Mouse (Mus musculus) forebrain, embryonic 10.5 days (tissue): Measurements from ENCODE around the gene Ripor2. TPM values are rescaled to one million over a fixed set of nuclear protein-coding genes. Genes with fewer than 3 reads are reported as not detected.
A peak's percentile ranks its signal among the peaks of the same experiment; 100 is the strongest.

Experiments
- DNase-seq: peaks from one replicate; pipeline ENCODE4 v3.0.0-alpha.2; 2017; ENCODE audit warnings: low spot score; ENCODE audit errors: extremely low spot score
- H3K27ac ChIP-seq: fragments of 300-500 bp; sonication (generic); 2 replicates; pipeline ENCODE4 v1.5.1; 2016; ENCODE audit warnings: mild to moderate bottlenecking
- H3K27me3 ChIP-seq: fragments of 300-500 bp; sonication (generic); 2 replicates; pipeline ENCODE4 v1.6.1; 2016; ENCODE audit warnings: mild to moderate bottlenecking; ENCODE audit not compliant: poor library complexity, severe bottlenecking
- H3K36me3 ChIP-seq: fragments of 300-500 bp; sonication (generic); replicated peaks from 2 replicates; pipeline ENCODE4 v1.6.1; 2016; ENCODE audit warnings: mild to moderate bottlenecking, moderate library complexity
- H3K4me1 ChIP-seq: fragments of 300-500 bp; sonication (generic); 2 replicates; pipeline ENCODE4 v1.6.1; 2016
- H3K4me3 ChIP-seq: fragments of 300-500 bp; sonication (generic); 2 replicates; pipeline ENCODE4 v1.5.1; 2016; ENCODE audit warnings: mild to moderate bottlenecking, moderate library complexity
- H3K9me3 ChIP-seq: fragments of 300-500 bp; sonication (generic); 2 replicates; pipeline ENCODE4 v1.6.1; 2016; ENCODE audit warnings: mild to moderate bottlenecking, moderate library complexity
- WGBS: fragments of 180-500 bp; shearing (Covaris S2); methylation state at CpG from one replicate; pipeline ENCODE4 v1.1.7; 2016; 5-methylcytosine and 5-hydroxymethylcytosine counted together
- polyA plus RNA-seq: library from polyadenylated mRNA; unstranded; fragments of >200 nt; fragmentation: Nextera tagmentation; extraction: Ambion mirVana; gene quantifications from 2 replicates; pipeline ENCODE4 v1.2.1, GENCODE M21; 2016

The Ripor2 gene
- 1.5 and 2.2 TPM in 2 replicates for polyA plus RNA-seq

DNA sequence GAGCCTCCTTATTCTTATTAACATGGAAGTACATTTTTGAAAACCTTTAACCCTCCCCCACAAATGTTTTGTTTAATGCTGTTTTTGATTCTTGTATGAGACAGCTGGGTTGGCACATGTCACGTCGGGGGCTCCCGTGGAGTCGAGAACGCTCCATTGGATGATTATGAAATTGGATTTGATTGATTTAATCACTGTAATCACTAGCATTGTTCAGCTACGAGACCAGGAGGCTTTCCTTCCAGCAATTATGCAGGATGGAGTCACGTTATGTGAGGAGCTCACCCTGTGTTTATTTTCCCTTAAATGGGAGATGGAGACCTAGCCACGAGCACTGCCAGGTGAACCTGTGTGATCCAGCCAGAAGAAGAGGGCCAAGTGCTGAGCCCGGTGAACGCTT, at the start of gene Ripor2:
Gene Ripor2 (plus strand): TSS at position 357 of the 400 bp plus-strand sequence.
- H3K36me3 ChIP-seq, result no peaks in the 10 kb centered on the region
- H3K27me3 ChIP-seq, result no peaks in the 10 kb centered on the region
- no peak for DNase-seq
- H3K4me3 ChIP-seq, result no peak within 1 kb of the TSS
- H3K4me1 ChIP-seq, result peaks cover 3% of the 10 kb centered on the region
- 88% methylated on average over 10 of the region's 10 CpGs for WGBS
- H3K9me3 ChIP-seq, result no peaks in the 10 kb centered on the region
- H3K27ac ChIP-seq, result no peak within 1 kb of the TSS

DNA sequence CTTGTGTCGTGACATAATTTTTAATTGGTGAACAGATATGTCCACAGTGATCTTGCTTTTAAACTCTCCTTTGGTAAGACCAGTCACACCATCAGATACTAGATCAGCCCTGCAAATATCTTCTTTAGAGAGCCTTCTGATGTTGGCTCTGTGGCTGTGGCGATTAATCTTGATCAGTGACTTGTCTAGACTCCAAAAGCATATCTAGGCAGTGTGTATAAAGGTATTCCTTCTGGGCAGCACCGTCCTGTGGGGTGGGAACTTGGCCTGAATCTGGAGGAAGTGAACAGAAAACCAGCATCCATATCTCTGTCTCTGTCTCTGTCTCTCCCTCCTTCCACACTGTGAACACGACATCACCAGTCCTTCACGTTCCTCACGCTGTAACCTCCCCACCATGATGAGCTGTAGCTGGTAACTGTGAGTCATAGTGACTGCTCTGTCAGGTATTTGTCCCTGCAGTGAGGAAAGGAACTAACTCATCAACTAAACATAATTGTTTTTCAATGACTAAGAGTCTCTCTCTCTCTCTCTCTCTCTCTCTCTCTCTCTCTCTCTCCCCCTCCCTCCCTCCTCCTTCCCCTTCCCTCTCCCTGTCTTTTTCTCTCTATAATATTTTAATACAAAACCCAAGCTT, 45.3 kb upstream of the Ripor2 start:
- DNase-seq, result no peak
- no peaks in the 10 kb centered on the region for H3K9me3 ChIP-seq
- H3K4me1 ChIP-seq, result no peaks in the 10 kb centered on the region
- no peaks in the 10 kb centered on the region for H3K36me3 ChIP-seq
- no peak overlapping the region for H3K27ac ChIP-seq
- H3K27me3 ChIP-seq, result no peaks in the 10 kb centered on the region
- H3K4me3 ChIP-seq, result no peak overlapping the region
- 93% methylated on average over 6 of the region's 6 CpGs for WGBS

DNA sequence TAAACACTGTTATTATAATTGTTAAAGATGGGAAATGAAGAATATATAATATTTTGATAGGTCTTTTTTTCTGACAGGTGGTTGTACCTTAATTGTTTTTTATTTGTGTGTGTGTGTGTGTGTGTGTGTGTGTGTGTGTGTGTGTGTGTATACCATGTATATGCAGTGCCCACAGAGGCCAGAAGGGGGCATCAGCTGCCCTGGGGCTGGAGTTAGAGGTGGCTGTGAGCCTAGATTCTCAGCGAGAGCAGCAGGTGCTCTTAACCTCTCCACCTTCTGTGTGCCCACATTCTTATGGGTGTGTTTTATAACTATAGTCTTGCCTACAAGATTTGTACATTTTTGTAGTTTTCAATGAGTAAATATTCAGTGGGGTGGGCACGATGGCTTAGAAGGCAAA, 44.0 kb upstream of the Ripor2 start:
- Histone ChIP-seq H3K27ac (no peak overlapping the region), H3K9me3 (no peaks in the 10 kb centered on the region), H3K4me1 (no peaks in the 10 kb centered on the region), H3K27me3 (no peaks in the 10 kb centered on the region), H3K36me3 (no peaks in the 10 kb centered on the region), H3K4me3 (no peak overlapping the region)
- WGBS, result 83% methylated on average over 2 of the region's 2 CpGs
- DNase-seq, result no peak

DNA sequence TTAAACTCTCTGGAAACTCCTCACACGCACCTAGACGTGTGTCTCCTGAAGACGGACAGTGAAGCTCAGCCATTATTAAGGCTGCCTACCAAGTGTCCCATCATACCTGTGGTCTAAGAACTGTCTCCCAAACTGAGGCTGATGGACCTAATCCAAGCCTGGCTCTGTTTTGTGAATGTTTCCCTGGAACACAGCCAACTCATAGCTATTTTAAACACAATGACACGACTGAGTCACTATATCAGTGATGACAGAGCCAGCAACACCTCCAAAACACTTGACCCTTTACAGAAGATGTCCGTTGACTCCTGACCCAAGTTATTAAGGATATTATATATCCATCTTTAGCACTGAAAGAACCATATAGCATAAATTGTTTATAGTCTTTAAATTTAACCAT, 43.0 kb upstream of the Ripor2 start:
- Histone ChIP-seq H3K9me3 (no peaks in the 10 kb centered on the region), H3K27ac (no peak overlapping the region), H3K27me3 (no peaks in the 10 kb centered on the region), H3K36me3 (no peaks in the 10 kb centered on the region), H3K4me1 (no peaks in the 10 kb centered on the region), H3K4me3 (no peak overlapping the region)
- 90% methylated on average over 5 of the region's 5 CpGs for WGBS
- no peak for DNase-seq

DNA sequence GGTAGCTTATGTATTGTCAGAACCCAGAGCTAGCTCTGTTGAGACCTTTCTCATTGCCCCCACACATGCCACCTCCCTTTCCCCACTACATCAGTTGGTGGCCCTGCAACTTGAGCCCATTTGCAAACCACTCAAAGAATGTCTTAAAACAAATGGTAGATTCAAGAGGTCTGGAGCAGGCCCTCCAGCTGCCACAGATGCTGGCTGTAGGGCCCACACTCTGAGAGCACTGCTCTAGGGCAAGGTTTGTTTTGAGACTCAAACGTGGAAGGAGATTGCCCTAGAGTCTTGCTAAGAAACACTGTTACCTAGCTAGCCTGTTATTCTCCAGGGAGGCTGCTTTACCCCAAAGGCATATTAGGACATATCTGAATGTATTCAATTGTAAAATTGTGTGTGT, 36.3 kb upstream of the Ripor2 start:
- no peak overlapping the region for H3K4me3 ChIP-seq
- H3K27ac ChIP-seq, result no peak overlapping the region
- WGBS, result 57% methylated on average over 1 of the region's 1 CpGs
- no peaks in the 10 kb centered on the region for H3K27me3 ChIP-seq
- no peaks in the 10 kb centered on the region for H3K9me3 ChIP-seq
- peaks cover 18% of the 10 kb centered on the region for H3K4me1 ChIP-seq
- DNase-seq, result no peak
- no peaks in the 10 kb centered on the region for H3K36me3 ChIP-seq

DNA sequence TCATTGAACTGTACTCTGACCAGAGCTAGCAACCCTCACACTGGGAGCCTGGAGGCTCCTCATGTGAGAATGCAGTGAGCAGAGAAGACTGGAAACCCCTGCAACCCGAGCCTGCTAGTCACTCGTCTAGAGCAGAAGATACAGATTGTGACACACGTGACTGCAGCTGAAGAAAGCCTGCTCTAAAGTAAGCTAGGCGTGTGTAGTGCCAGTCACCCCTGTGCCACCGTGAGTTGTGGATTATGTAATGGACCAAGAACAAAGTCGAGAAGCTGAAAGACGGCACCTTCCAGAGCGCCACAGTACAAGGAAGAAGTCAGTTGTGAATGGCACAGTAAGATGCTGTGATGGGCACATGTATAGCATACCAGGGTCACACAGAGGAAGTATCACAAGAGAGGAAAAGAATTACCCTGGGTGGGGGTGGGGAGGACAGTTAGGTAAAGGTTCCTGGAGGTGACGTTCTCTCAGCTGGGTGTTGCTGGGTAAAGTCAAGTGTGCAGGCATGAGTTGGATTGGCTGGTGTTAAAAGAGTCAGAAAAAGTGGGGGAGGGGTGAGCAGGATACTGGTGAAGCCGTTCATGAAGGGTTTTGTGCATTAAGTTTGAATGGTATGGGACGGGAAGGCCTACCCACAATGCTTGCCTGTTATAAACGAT, 35.1 kb upstream of the Ripor2 start:
- DNase-seq, result no peak
- Histone ChIP-seq H3K4me1 (peaks cover 28% of the 10 kb centered on the region), H3K36me3 (no peaks in the 10 kb centered on the region), H3K4me3 (no peak overlapping the region), H3K9me3 (no peaks in the 10 kb centered on the region), H3K27ac (no peak overlapping the region), H3K27me3 (no peaks in the 10 kb centered on the region)
- 89% methylated on average over 12 of the region's 12 CpGs for WGBS

DNA sequence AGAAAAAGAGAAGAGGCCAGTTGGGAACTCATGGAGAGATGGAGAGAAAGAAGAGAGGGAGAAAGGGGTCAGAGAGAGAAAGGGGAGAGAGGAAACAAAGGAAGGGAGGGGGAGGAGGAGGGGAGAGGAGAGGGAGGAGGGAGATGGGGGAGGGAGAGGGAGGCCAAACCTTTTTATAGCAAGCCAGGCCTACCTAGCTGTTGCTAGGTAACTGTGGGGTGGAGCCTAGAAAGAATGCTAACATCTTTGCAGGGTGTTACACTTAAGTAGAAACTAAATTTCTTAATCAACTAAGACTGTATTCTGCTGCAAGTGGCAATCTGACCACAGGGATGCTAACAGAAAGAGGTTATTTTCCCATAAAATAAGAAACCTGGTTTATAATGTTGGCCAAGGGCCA, 33.1 kb upstream of the Ripor2 start:
- no peaks in the 10 kb centered on the region for H3K9me3 ChIP-seq
- no peak for DNase-seq
- peak overlapping the region; percentile 62 for H3K27ac ChIP-seq
- no peaks in the 10 kb centered on the region for H3K27me3 ChIP-seq
- no peak overlapping the region for H3K4me3 ChIP-seq
- H3K4me1 ChIP-seq, result peaks cover 34% of the 10 kb centered on the region
- no peaks in the 10 kb centered on the region for H3K36me3 ChIP-seq

DNA sequence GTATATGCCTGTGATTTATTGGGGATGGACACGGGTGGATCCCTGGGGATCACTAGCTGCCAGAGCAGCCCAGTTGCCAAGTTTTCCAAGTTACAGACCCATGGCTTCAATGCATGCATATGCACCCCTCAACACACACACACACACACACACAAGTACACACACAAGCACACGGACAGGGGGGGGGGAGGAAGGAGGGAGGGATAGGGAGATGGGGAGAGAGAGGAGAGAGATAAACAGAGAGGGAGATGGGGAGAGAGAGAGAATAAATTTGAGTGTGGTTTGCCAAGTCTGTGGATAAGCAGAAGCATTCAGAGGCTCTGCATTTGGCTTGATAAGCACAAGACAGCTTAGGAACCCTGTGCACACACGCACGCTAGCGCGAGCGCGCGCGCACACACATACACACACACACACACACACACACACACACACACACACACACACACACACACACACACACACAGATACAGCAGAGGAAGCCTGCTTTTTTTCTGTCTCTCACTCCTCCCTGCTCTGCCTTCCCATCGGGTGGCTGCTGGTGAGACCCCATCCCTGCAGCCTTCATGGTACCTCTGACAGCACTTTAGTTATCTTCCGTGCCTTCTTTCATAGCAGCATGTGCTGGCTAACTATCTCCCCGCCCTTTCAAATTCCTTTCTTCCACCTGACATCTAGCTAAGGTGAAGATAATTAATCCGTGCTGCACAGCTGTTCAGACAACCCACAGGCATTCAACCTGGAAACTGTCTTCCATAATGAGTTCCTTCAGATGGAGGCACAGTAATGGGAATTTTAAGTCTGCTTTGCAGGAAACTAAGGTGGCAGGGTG, 30.7 kb upstream of the Ripor2 start:
- H3K27me3 ChIP-seq, result no peaks in the 10 kb centered on the region
- peak overlapping the region; percentile 15; the same call in 1 of the 2 replicates for H3K27ac ChIP-seq
- peaks cover 31% of the 10 kb centered on the region for H3K4me1 ChIP-seq
- no peaks in the 10 kb centered on the region for H3K36me3 ChIP-seq
- DNase-seq, result no peak
- no peak overlapping the region for H3K4me3 ChIP-seq
- WGBS, result 77% methylated on average over 14 of the region's 14 CpGs
- H3K9me3 ChIP-seq, result no peaks in the 10 kb centered on the region

DNA sequence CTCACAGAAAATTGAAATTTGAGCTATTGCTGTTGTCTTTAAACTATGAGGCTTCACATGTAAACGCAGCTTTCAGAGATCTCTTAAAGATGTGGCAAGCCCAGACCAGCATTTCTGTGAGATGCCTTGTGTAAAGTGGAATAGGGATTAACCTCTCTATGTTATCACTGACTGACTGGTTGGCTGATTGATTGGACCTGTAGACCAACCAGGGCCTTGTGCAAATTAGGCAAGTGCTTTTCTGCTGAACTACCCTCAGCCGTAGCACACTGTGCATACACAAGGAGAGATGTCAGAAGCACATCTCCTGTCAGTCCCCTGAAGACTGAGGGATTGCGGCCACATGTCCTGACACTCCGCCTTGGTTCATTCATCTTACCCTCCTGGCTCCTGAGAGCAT, 29.9 kb upstream of the Ripor2 start:
- no peaks in the 10 kb centered on the region for H3K36me3 ChIP-seq
- no peak overlapping the region for H3K4me3 ChIP-seq
- H3K9me3 ChIP-seq, result no peaks in the 10 kb centered on the region
- H3K27me3 ChIP-seq, result no peaks in the 10 kb centered on the region
- 71% methylated on average over 4 of the region's 4 CpGs for WGBS
- peaks cover 31% of the 10 kb centered on the region for H3K4me1 ChIP-seq
- no peak for DNase-seq
- peak overlapping the region; percentile 35; the same call in 1 of the 2 replicates for H3K27ac ChIP-seq

DNA sequence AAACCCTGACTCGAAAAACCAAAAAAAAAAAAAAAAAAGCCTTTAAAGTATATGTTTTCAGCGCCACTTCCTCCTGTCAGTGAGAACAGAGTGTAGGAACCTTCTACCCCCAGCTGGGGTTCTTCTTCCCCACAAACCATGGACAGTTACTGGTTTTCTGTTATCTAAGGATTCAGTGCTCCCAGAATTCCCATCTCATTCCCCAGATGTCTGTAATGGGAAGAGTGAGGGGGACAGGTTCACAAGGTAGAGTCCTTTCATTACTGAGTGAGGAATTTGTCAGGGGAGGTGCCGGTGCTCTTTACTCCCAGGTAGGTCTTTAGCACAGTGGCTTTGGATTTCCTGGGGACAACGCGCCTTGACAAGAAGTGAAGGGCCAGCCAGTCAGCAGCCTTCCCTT, 20.6 kb upstream of the Ripor2 start:
- no peak for DNase-seq

DNA sequence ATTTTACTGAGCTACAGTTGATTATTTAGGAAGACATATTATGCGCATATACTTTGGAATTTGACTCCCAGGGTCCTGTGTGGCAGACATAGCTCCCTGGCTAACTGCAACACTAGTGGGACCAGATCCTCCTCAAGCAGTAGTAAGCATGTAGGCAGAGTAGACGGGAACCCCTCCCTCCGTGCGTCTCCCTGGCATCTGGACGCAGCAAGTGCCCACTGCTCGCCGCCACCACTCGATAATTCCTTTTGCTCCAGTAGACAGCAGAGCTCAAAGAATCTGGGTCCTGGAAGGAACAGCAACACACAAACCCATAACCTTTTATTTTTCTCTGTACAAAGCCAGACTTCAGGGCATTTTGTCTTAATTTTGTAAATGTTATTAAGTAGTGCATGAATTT, 17.3 kb upstream of the Ripor2 start:
- H3K9me3 ChIP-seq, result no peaks in the 10 kb centered on the region
- WGBS, result 82% methylated on average over 8 of the region's 8 CpGs
- no peaks in the 10 kb centered on the region for H3K36me3 ChIP-seq
- no peak for DNase-seq
- H3K4me3 ChIP-seq, result no peak overlapping the region
- H3K27ac ChIP-seq, result peak overlapping the region; percentile 81
- no peaks in the 10 kb centered on the region for H3K27me3 ChIP-seq
- peaks cover 23% of the 10 kb centered on the region for H3K4me1 ChIP-seq

More for the DNA sequence above, 20.6 kb upstream of the Ripor2 start:
- Histone ChIP-seq H3K9me3 (no peaks in the 10 kb centered on the region), H3K36me3 (no peaks in the 10 kb centered on the region), H3K4me1 (peaks cover 23% of the 10 kb centered on the region), H3K4me3 (no peak overlapping the region), H3K27ac (no peak overlapping the region), H3K27me3 (no peaks in the 10 kb centered on the region)
- WGBS, result 90% methylated on average over 5 of the region's 5 CpGs

DNA sequence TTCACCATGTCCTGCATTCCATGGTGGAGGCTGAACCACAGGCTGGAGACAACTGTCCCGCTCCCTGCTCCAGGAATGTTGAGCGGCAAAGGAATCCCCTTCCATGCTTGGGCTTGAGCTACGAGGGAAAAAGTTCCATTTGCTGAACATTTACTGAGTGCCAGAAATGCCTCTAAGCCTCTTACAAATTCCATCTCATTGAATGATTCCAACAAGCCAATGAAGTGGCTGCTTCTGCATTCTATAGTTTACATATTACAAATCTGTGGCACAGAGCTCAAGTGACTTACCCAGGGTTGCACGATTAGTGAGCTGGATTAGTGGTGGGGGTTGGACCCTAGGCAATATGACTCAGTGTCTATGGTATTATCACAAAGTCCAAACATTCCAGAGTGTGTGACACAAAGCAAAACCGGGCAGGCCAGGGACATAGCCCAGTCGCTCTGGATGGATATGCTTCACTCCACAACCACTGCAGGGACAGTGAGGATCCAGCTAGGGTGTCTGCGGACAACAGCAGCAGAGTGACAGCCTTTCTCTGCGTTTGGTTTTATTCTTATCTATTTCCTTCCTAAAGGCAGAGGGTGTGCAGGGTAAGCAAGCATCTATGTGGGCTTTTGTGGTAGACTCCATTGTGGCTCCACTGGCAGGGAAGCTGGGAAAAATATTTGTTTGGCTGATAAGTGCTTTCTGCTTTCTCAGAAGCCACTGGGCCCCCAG, 16.6 kb upstream of the Ripor2 start:
- Histone ChIP-seq H3K36me3 (no peaks in the 10 kb centered on the region), H3K9me3 (no peaks in the 10 kb centered on the region), H3K4me1 (peaks cover 23% of the 10 kb centered on the region), H3K27ac (peak overlapping the region; percentile 81), H3K4me3 (no peak overlapping the region), H3K27me3 (no peaks in the 10 kb centered on the region)
- no peak for DNase-seq
- 59% methylated on average over 8 of the region's 8 CpGs for WGBS
